Mouse (Mus musculus): ENCODE results near the gene Rpl36a-ps1. TPM values are rescaled to one million over a fixed set of nuclear protein-coding genes. Genes with fewer than 3 reads are reported as not detected.

The Rpl36a-ps1 gene
- polyA plus RNA-seq, 1 experiment = 22.7 TPM

DNA sequence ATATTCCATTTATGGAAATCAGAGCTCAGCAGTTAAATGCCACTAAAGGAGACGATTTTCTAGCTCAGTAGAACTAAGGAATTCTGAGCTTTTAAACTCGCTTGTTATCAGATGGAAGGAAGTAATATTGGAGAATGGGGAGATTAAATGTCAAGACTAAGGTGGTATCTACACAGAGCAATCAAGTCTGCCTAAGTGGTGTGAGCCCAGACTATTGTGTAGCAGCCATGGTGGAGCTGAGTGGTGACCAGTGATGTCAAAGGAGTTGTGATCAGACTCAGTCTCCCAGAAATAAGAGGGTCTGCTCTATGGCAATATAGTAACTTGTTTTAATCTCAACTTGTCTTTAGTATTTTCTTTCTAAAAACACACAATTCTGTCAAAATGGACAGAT, 16.8 kb upstream of the Rpl36a-ps1 start:
- Histone ChIP-seq H3K9me3 (replicated peaks; ENCODE audit: control insufficient read depth, insufficient read depth, low read length, poor library complexity, severe bottlenecking) (no peaks in the 10 kb centered on the region), H3K27me3 (ENCODE audit: control insufficient read depth, insufficient read depth, low read length, poor library complexity, severe bottlenecking) (no peaks in the 10 kb centered on the region), H3K9ac (ENCODE audit: low read depth, poor library complexity, severe bottlenecking) (no peak overlapping the region), H3K27ac (ENCODE audit: insufficient read depth, low read length) (no peak overlapping the region), H3K4me3 (ENCODE audit: low read depth, low read length) (no peak overlapping the region), H3K36me3 (ENCODE audit: control insufficient read depth, insufficient read depth, low read length, poor library complexity, severe bottlenecking) (no peaks in the 10 kb centered on the region), H3K4me1 (ENCODE audit: control insufficient read depth, insufficient read depth, low read length) (no peaks in the 10 kb centered on the region)
- TF ChIP-seq EP300 (IDR thresholded peaks at IDR 0.05; ENCODE audit: insufficient read depth, low read depth, low read length) (no peak), CTCF (IDR thresholded peaks at IDR 0.05; ENCODE audit: low read depth, low read length) (no peak), POLR2A (IDR thresholded peaks at IDR 0.05; ENCODE audit: insufficient read depth, low read length) (no peak)

DNA sequence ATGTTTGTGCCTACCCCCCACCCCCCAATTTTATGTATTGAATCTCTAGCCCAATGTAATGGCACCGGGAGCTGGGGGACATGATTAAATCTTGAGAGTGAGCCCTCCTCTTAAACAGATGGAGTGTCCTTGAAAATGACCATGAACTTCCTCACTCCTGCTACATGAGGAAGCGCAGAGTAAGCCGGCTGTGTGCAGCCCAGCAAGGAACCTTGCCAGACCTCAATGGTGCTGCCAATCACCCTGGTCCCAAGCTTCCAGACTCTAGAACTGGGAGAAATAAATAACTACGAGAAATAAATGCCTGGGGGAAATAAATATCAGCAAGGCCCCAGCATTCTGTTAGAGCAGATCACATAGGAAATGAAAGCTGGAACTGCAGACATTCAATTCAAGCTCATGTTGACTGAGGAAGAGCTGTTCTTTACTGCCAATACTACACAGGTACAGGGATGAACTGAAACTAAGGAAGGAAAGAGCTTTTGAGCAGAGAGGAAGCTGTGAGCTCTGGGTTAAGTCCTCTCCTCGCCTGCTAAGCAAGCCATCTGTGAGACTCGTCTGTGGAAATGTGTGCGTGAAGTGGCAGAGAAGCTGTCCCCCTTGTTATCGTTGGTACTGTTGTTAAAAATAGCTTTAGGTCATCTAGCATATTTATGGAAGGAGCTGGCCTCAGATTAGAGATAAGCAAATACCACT, 16.3 kb upstream of the Rpl36a-ps1 start:
- no peaks in the 10 kb centered on the region for H3K4me1 ChIP-seq (ENCODE audit: control insufficient read depth, insufficient read depth, low read length)
- H3K4me3 ChIP-seq (ENCODE audit: low read depth, low read length) = no peak overlapping the region
- TF ChIP-seq POLR2A (IDR thresholded peaks at IDR 0.05; ENCODE audit: insufficient read depth, low read length) (no peak), CTCF (IDR thresholded peaks at IDR 0.05; ENCODE audit: low read depth, low read length) (no peak), EP300 (IDR thresholded peaks at IDR 0.05; ENCODE audit: insufficient read depth, low read depth, low read length) (no peak)
- H3K36me3 ChIP-seq (ENCODE audit: control insufficient read depth, insufficient read depth, low read length, poor library complexity, severe bottlenecking) = no peaks in the 10 kb centered on the region
- no peak overlapping the region for H3K9ac ChIP-seq (ENCODE audit: low read depth, poor library complexity, severe bottlenecking)
- H3K27ac ChIP-seq (ENCODE audit: insufficient read depth, low read length) = no peak overlapping the region
- H3K9me3 ChIP-seq (replicated peaks; ENCODE audit: control insufficient read depth, insufficient read depth, low read length, poor library complexity, severe bottlenecking) = no peaks in the 10 kb centered on the region
- H3K27me3 ChIP-seq (ENCODE audit: control insufficient read depth, insufficient read depth, low read length, poor library complexity, severe bottlenecking) = no peaks in the 10 kb centered on the region

DNA sequence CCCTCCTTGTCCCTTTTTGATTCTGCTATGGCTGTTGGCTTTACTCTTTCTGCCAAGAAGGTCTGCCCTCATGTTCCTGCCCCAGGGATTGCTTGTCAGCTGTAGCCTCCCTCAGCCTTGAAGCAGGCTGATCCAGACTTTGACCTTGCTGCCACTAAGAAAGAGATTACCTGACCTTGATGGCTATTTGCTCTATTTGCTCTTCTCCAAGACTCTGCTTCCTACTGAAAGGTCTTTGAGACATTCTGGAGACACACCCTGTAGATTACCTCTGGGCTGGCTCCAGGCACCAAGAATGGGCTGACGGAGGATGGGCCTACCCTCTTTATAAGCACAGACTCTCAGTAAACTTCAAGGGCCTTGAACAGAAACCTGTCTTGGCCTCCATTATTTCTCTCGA, 1.6 kb downstream of the Rpl36a-ps1 start:
- Histone ChIP-seq H3K9me3 (replicated peaks; ENCODE audit: control insufficient read depth, insufficient read depth, low read length, poor library complexity, severe bottlenecking) (no peaks in the 10 kb centered on the region), H3K4me3 (ENCODE audit: low read depth, low read length) (no peak overlapping the region), H3K27ac (ENCODE audit: insufficient read depth, low read length) (no peak overlapping the region), H3K4me1 (ENCODE audit: control insufficient read depth, insufficient read depth, low read length) (no peaks in the 10 kb centered on the region), H3K36me3 (ENCODE audit: control insufficient read depth, insufficient read depth, low read length, poor library complexity, severe bottlenecking) (no peaks in the 10 kb centered on the region), H3K27me3 (ENCODE audit: control insufficient read depth, insufficient read depth, low read length, poor library complexity, severe bottlenecking) (no peaks in the 10 kb centered on the region; the same call in 1 of the 2 replicates), H3K9ac (ENCODE audit: low read depth, poor library complexity, severe bottlenecking) (no peak overlapping the region)
- TF ChIP-seq EP300 (IDR thresholded peaks at IDR 0.05; ENCODE audit: insufficient read depth, low read depth, low read length) (no peak), CTCF (IDR thresholded peaks at IDR 0.05; ENCODE audit: low read depth, low read length) (no peak), POLR2A (IDR thresholded peaks at IDR 0.05; ENCODE audit: insufficient read depth, low read length) (no peak)

DNA sequence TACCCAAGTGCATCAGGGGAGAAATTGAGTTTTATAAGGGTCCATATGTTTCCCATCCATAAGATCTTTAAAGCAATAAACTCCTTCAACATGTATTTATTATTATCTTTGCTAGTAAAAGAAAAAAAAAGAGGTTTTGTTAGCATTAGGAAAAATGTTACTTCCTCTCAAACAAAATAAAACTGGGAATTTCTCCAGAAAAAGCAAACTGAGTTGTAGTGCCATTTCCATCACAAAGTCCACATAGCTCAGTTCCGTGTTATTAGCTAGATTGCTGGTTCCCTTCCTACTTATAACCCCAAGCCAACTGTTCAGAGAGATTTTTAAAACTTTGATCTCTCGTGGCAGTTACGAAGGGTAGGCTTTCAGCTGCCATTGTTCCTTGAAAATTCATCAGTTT, 3.5 kb downstream of the Rpl36a-ps1 start:
- no peaks in the 10 kb centered on the region; the same call in 1 of the 2 replicates for H3K27me3 ChIP-seq (ENCODE audit: control insufficient read depth, insufficient read depth, low read length, poor library complexity, severe bottlenecking)
- H3K9me3 ChIP-seq (replicated peaks; ENCODE audit: control insufficient read depth, insufficient read depth, low read length, poor library complexity, severe bottlenecking) = no peaks in the 10 kb centered on the region
- no peaks in the 10 kb centered on the region for H3K4me1 ChIP-seq (ENCODE audit: control insufficient read depth, insufficient read depth, low read length)
- no peak overlapping the region for H3K9ac ChIP-seq (ENCODE audit: low read depth, poor library complexity, severe bottlenecking)
- no peaks in the 10 kb centered on the region for H3K36me3 ChIP-seq (ENCODE audit: control insufficient read depth, insufficient read depth, low read length, poor library complexity, severe bottlenecking)
- TF ChIP-seq EP300 (IDR thresholded peaks at IDR 0.05; ENCODE audit: insufficient read depth, low read depth, low read length) (no peak), POLR2A (IDR thresholded peaks at IDR 0.05; ENCODE audit: insufficient read depth, low read length) (no peak), CTCF (IDR thresholded peaks at IDR 0.05; ENCODE audit: low read depth, low read length) (no peak)
- no peak overlapping the region for H3K4me3 ChIP-seq (ENCODE audit: low read depth, low read length)
- no peak overlapping the region for H3K27ac ChIP-seq (ENCODE audit: insufficient read depth, low read length)

DNA sequence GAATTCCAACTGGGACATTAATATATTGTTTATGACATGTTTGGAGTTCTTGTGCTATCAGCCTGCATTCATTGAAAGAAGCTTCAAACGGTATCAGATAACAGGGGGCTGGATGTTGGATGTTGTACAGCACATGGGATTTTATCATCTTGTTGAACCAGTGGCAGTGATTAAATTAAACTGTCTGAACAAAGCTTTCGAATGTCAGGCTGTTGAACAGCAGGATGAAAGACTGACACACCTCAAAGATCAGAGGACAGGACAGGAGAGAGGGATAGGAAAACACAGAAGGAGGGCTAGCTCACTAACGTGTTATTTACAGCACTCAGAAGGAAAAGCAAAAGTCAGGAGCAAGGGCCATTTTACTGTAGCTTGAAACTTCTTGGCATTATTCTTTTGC, 4.3 kb downstream of the Rpl36a-ps1 start:
- Histone ChIP-seq H3K27ac (ENCODE audit: insufficient read depth, low read length) (no peak overlapping the region), H3K27me3 (ENCODE audit: control insufficient read depth, insufficient read depth, low read length, poor library complexity, severe bottlenecking) (no peaks in the 10 kb centered on the region; the same call in 1 of the 2 replicates), H3K36me3 (ENCODE audit: control insufficient read depth, insufficient read depth, low read length, poor library complexity, severe bottlenecking) (no peaks in the 10 kb centered on the region), H3K4me1 (ENCODE audit: control insufficient read depth, insufficient read depth, low read length) (no peaks in the 10 kb centered on the region), H3K9me3 (replicated peaks; ENCODE audit: control insufficient read depth, insufficient read depth, low read length, poor library complexity, severe bottlenecking) (no peaks in the 10 kb centered on the region), H3K9ac (ENCODE audit: low read depth, poor library complexity, severe bottlenecking) (no peak overlapping the region), H3K4me3 (ENCODE audit: low read depth, low read length) (no peak overlapping the region)
- TF ChIP-seq POLR2A (IDR thresholded peaks at IDR 0.05; ENCODE audit: insufficient read depth, low read length) (no peak), CTCF (IDR thresholded peaks at IDR 0.05; ENCODE audit: low read depth, low read length) (no peak), EP300 (IDR thresholded peaks at IDR 0.05; ENCODE audit: insufficient read depth, low read depth, low read length) (no peak)

DNA sequence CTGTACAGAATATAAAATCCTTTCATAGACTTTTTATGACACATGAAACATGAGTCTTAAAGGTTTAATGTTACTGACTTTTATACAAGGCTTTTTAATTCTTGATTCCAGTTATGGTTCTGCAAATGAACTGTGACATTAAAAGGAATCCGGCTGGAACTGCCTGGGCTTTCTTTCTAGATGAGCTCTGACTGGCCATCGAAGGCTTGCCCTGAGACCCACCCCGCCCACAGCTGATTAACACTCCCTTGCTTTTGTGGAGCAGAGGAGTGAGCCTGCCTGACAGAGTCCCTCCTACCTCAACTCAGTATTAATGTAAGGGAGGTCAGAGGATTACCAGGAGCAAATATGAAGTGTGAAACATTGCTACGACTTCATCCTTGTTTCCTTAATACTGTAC, 22.2 kb downstream of the Rpl36a-ps1 start:
- Histone ChIP-seq H3K36me3 (ENCODE audit: control insufficient read depth, insufficient read depth, low read length, poor library complexity, severe bottlenecking) (no peaks in the 10 kb centered on the region), H3K27ac (ENCODE audit: insufficient read depth, low read length) (no peak overlapping the region)

More for the DNA sequence above, 22.2 kb downstream of the Rpl36a-ps1 start:
- no peaks in the 10 kb centered on the region for H3K9me3 ChIP-seq (replicated peaks; ENCODE audit: control insufficient read depth, insufficient read depth, low read length, poor library complexity, severe bottlenecking)
- TF ChIP-seq CTCF (IDR thresholded peaks at IDR 0.05; ENCODE audit: low read depth, low read length) (no peak), POLR2A (IDR thresholded peaks at IDR 0.05; ENCODE audit: insufficient read depth, low read length) (no peak), EP300 (IDR thresholded peaks at IDR 0.05; ENCODE audit: insufficient read depth, low read depth, low read length) (no peak)
- H3K4me3 ChIP-seq (ENCODE audit: low read depth, low read length) = no peak overlapping the region
- H3K4me1 ChIP-seq (ENCODE audit: control insufficient read depth, insufficient read depth, low read length) = no peaks in the 10 kb centered on the region
- H3K9ac ChIP-seq (ENCODE audit: low read depth, poor library complexity, severe bottlenecking) = no peak overlapping the region
- H3K27me3 ChIP-seq (ENCODE audit: control insufficient read depth, insufficient read depth, low read length, poor library complexity, severe bottlenecking) = no peaks in the 10 kb centered on the region

All from ES-Bruce4 (cell line).